Mouse (Mus musculus) stomach, embryonic 15.5 days (tissue): ENCODE data around the gene Gbe1. TPM values are rescaled to one million over a fixed set of nuclear protein-coding genes. Genes with fewer than 3 reads are reported as not detected.

Experiments
- ATAC-seq: fragments of 200-750 bp; cut with Nextera tagmentation; 2 replicates; pipeline ENCODE4 v1.8.0; 2017; ENCODE audit warnings: low read depth, moderate number of reproducible peaks, moderate TSS enrichment; ENCODE audit not compliant: insufficient read depth, low FRiP score
- H3K27ac ChIP-seq: fragments of 300-500 bp; sonication (generic); 2 replicates; pipeline ENCODE4 v1.5.1; 2015; ENCODE audit warnings: mild to moderate bottlenecking, inconsistent platforms
- H3K27me3 ChIP-seq: fragments of 300-500 bp; sonication (generic); replicated peaks from 2 replicates; pipeline ENCODE4 v1.6.1; 2015; ENCODE audit warnings: inconsistent platforms
- H3K36me3 ChIP-seq: fragments of 300-500 bp; sonication (generic); 2 replicates; pipeline ENCODE4 v1.6.1; 2015; ENCODE audit warnings: inconsistent platforms
- H3K4me1 ChIP-seq: fragments of 300-500 bp; sonication (generic); 2 replicates; pipeline ENCODE4 v1.6.1; 2015; ENCODE audit warnings: inconsistent platforms
- H3K4me2 ChIP-seq: fragments of 300-500 bp; sonication (generic); 2 replicates; pipeline ENCODE4 v1.6.1; 2015; ENCODE audit warnings: mild to moderate bottlenecking, inconsistent platforms
- H3K4me3 ChIP-seq: fragments of 300-500 bp; sonication (generic); replicated peaks from 2 replicates; pipeline ENCODE4 v1.5.1; 2015; ENCODE audit warnings: inconsistent platforms
- H3K9ac ChIP-seq: fragments of 300-500 bp; sonication (generic); 2 replicates; pipeline ENCODE4 v1.6.1; 2015; ENCODE audit warnings: inconsistent platforms
- H3K9me3 ChIP-seq: fragments of 300-500 bp; sonication (generic); 2 replicates; pipeline ENCODE4 v1.6.1; 2016; ENCODE audit warnings: inconsistent platforms
- WGBS: fragments of 180-500 bp; shearing (Covaris S2); methylation state at CpG from one replicate; pipeline ENCODE4 v1.1.7; 2015; 5-methylcytosine and 5-hydroxymethylcytosine counted together
- polyA plus RNA-seq: library from polyadenylated mRNA; unstranded; fragments of >200 nt; fragmentation: Nextera tagmentation; extraction: Ambion mirVana; gene quantifications from 2 replicates; pipeline ENCODE4 v1.2.1, GENCODE M21; 2015

Gbe1 gene
- polyA plus RNA-seq, 1 experiment from 2014 or later: 26.4 TPM

GRCm38 (mm10) chr16:70522861-70523260 is 209.1 kb downstream of the Gbe1 start:
- H3K27ac ChIP-seq: no peak overlapping the region
- H3K9me3 ChIP-seq: no peaks in the 10 kb centered on the region
- H3K4me1 ChIP-seq: no peaks in the 10 kb centered on the region
- H3K4me2 ChIP-seq: no peak overlapping the region
- ATAC-seq: no peak
- H3K36me3 ChIP-seq: no peaks in the 10 kb centered on the region
- no peaks in the 10 kb centered on the region for H3K27me3 ChIP-seq
- no peak overlapping the region for H3K9ac ChIP-seq
- no peak overlapping the region for H3K4me3 ChIP-seq
- WGBS: 78% methylated on average over 2 of the region's 2 CpGs

- no peaks in the 10 kb centered on the region for H3K27me3 ChIP-seq
- no peaks in the 10 kb centered on the region for H3K4me1 ChIP-seq
- no peak overlapping the region for H3K27ac ChIP-seq
- H3K4me3 ChIP-seq: no peak overlapping the region
- 80% methylated on average over 8 of the region's 8 CpGs for WGBS
- H3K36me3 ChIP-seq: no peaks in the 10 kb centered on the region
- no peaks in the 10 kb centered on the region for H3K9me3 ChIP-seq
- no peak overlapping the region for H3K4me2 ChIP-seq
- no peak overlapping the region for H3K9ac ChIP-seq
- ATAC-seq: no peak
Observed at GRCm38 (mm10) chr16:70523566-70523965, 209.8 kb downstream of the Gbe1 start.

- H3K36me3 ChIP-seq: no peaks in the 10 kb centered on the region
- no peak overlapping the region for H3K4me3 ChIP-seq
- WGBS: 78% methylated on average over 4 of the region's 4 CpGs
- no peaks in the 10 kb centered on the region for H3K27me3 ChIP-seq
- no peak overlapping the region for H3K27ac ChIP-seq
- H3K9me3 ChIP-seq: no peaks in the 10 kb centered on the region
- H3K4me1 ChIP-seq: no peaks in the 10 kb centered on the region
- H3K9ac ChIP-seq: no peak overlapping the region
- H3K4me2 ChIP-seq: no peak overlapping the region
- no peak for ATAC-seq
Observed at GRCm38 (mm10) chr16:70524273-70524672, 210.5 kb downstream of the Gbe1 start.

- Histone ChIP-seq H3K9ac (no peak overlapping the region), H3K27ac (no peak overlapping the region), H3K4me1 (no peaks in the 10 kb centered on the region), H3K36me3 (no peaks in the 10 kb centered on the region), H3K4me2 (no peak overlapping the region), H3K9me3 (no peaks in the 10 kb centered on the region), H3K4me3 (no peak overlapping the region), H3K27me3 (no peaks in the 10 kb centered on the region)
- 92% methylated on average over 8 of the region's 8 CpGs for WGBS
- ATAC-seq: no peak
Observed at GRCm38 (mm10) chr16:70527224-70527623, 213.5 kb downstream of the Gbe1 start.

GRCm38 (mm10) chr16:70535224-70535623 is 221.5 kb downstream of the Gbe1 start:
- Histone ChIP-seq H3K4me2 (no peak overlapping the region), H3K9ac (no peak overlapping the region), H3K9me3 (no peaks in the 10 kb centered on the region), H3K4me3 (no peak overlapping the region), H3K27me3 (no peaks in the 10 kb centered on the region), H3K36me3 (no peaks in the 10 kb centered on the region), H3K4me1 (no peaks in the 10 kb centered on the region), H3K27ac (no peak overlapping the region)
- 69% methylated on average over 2 of the region's 2 CpGs for WGBS
- ATAC-seq: no peak

GRCm38 (mm10) chr16:70550835-70551234 is 237.1 kb downstream of the Gbe1 start:
- H3K4me3 ChIP-seq: no peak overlapping the region
- H3K27me3 ChIP-seq: no peaks in the 10 kb centered on the region
- no peaks in the 10 kb centered on the region for H3K36me3 ChIP-seq
- H3K9ac ChIP-seq: no peak overlapping the region
- no peaks in the 10 kb centered on the region for H3K9me3 ChIP-seq
- no peak overlapping the region for H3K4me2 ChIP-seq
- no peak for ATAC-seq
- H3K4me1 ChIP-seq: no peaks in the 10 kb centered on the region
- WGBS: 76% methylated on average over 3 of the region's 3 CpGs
- H3K27ac ChIP-seq: no peak overlapping the region

- no peak for ATAC-seq
- no peak overlapping the region for H3K4me3 ChIP-seq
- no peaks in the 10 kb centered on the region for H3K9me3 ChIP-seq
- H3K4me2 ChIP-seq: no peak overlapping the region
- H3K9ac ChIP-seq: no peak overlapping the region
- H3K27me3 ChIP-seq: no peaks in the 10 kb centered on the region
- 81% methylated on average over 10 of the region's 10 CpGs for WGBS
- no peaks in the 10 kb centered on the region for H3K4me1 ChIP-seq
- no peaks in the 10 kb centered on the region for H3K36me3 ChIP-seq
- no peak overlapping the region for H3K27ac ChIP-seq
Observed at GRCm38 (mm10) chr16:70561635-70562348, 248.0 kb downstream of the Gbe1 start.

- Histone ChIP-seq H3K9ac (no peak overlapping the region), H3K9me3 (no peaks in the 10 kb centered on the region), H3K4me2 (no peak overlapping the region), H3K4me3 (no peak overlapping the region), H3K27me3 (no peaks in the 10 kb centered on the region), H3K27ac (no peak overlapping the region), H3K4me1 (no peaks in the 10 kb centered on the region), H3K36me3 (no peaks in the 10 kb centered on the region)
- WGBS: 74% methylated on average over 8 of the region's 8 CpGs
- no peak for ATAC-seq
Observed at GRCm38 (mm10) chr16:70562574-70562973, 248.8 kb downstream of the Gbe1 start.

- no peak for ATAC-seq
- no peaks in the 10 kb centered on the region for H3K4me1 ChIP-seq
- no peak overlapping the region for H3K4me3 ChIP-seq
- H3K36me3 ChIP-seq: no peaks in the 10 kb centered on the region
- H3K9ac ChIP-seq: no peak overlapping the region
- no peak overlapping the region for H3K4me2 ChIP-seq
- no peak overlapping the region for H3K27ac ChIP-seq
- H3K27me3 ChIP-seq: no peaks in the 10 kb centered on the region
- 65% methylated on average over 5 of the region's 5 CpGs for WGBS
- H3K9me3 ChIP-seq: no peaks in the 10 kb centered on the region
Observed at GRCm38 (mm10) chr16:70563456-70563855, 249.7 kb downstream of the Gbe1 start.

GRCm38 (mm10) chr16:70568341-70569265 is 254.9 kb downstream of the Gbe1 start:
- H3K27ac ChIP-seq: no peak overlapping the region
- H3K9me3 ChIP-seq: no peaks in the 10 kb centered on the region
- H3K4me3 ChIP-seq: no peak overlapping the region
- H3K36me3 ChIP-seq: no peaks in the 10 kb centered on the region
- 57% methylated on average over 23 of the region's 23 CpGs for WGBS
- H3K9ac ChIP-seq: no peak overlapping the region
- ATAC-seq: no peak
- H3K27me3 ChIP-seq: no peaks in the 10 kb centered on the region
- no peaks in the 10 kb centered on the region for H3K4me1 ChIP-seq
- H3K4me2 ChIP-seq: no peak overlapping the region

GRCm38 (mm10) chr16:70585964-70586363 is 272.2 kb downstream of the Gbe1 start:
- Histone ChIP-seq H3K4me2 (no peak overlapping the region), H3K4me3 (no peak overlapping the region), H3K27ac (no peak overlapping the region), H3K36me3 (no peaks in the 10 kb centered on the region), H3K4me1 (no peaks in the 10 kb centered on the region), H3K9me3 (no peaks in the 10 kb centered on the region), H3K9ac (no peak overlapping the region), H3K27me3 (no peaks in the 10 kb centered on the region)
- no CpG with 5 or more reads among the region's 7 CpGs for WGBS
- ATAC-seq: no peak

GRCm38 (mm10) chr16:70602326-70602725 is 288.6 kb downstream of the Gbe1 start:
- Histone ChIP-seq H3K4me3 (no peak overlapping the region), H3K9ac (no peak overlapping the region), H3K27me3 (no peaks in the 10 kb centered on the region), H3K9me3 (no peaks in the 10 kb centered on the region), H3K36me3 (no peaks in the 10 kb centered on the region), H3K4me1 (no peaks in the 10 kb centered on the region), H3K4me2 (no peak overlapping the region), H3K27ac (no peak overlapping the region)
- no peak for ATAC-seq
- WGBS: 84% methylated on average over 3 of the region's 3 CpGs
